Mouse (Mus musculus): Measurements from ENCODE around the gene Dhx8.

Dhx8 gene

GRCm38 (mm10) chr11:101732518-101733440 is at the start of gene Dhx8:
Gene Dhx8 (plus strand): TSS chr11:101732919.
- DNase-seq (ENCODE audit: low spot score in 2 of 2), result peak; percentile 98 to 99

GRCm38 (mm10) chr11:101687351-101688301 is 45.1 kb upstream of the Dhx8 start:
- peak in 1 of 2 experiments; percentile 24 for DNase-seq (ENCODE audit: low spot score in 2 of 2)

- peak in 1 of 2 experiments; percentile 13 for DNase-seq (ENCODE audit: low spot score in 2 of 2)
Measured at GRCm38 (mm10) chr11:101689701-101690113, 43.0 kb upstream of the Dhx8 start.

- no peak for DNase-seq (ENCODE audit: low spot score in 2 of 2)
Measured at GRCm38 (mm10) chr11:101690326-101690725, 42.4 kb upstream of the Dhx8 start.

GRCm38 (mm10) chr11:101695906-101696661 is 36.6 kb upstream of the Dhx8 start:
- DNase-seq (ENCODE audit: low spot score in 2 of 2), result peak in 1 of 2 experiments; percentile 36

- no peak for DNase-seq (ENCODE audit: low spot score in 2 of 2)
Measured at GRCm38 (mm10) chr11:101697156-101697861, 35.4 kb upstream of the Dhx8 start.

- DNase-seq (ENCODE audit: low spot score in 2 of 2), result no peak
Measured at GRCm38 (mm10) chr11:101698114-101698513, 34.6 kb upstream of the Dhx8 start.

- DNase-seq (ENCODE audit: low spot score in 2 of 2), result no peak
Measured at GRCm38 (mm10) chr11:101699556-101699955, 33.2 kb upstream of the Dhx8 start.

- DNase-seq (ENCODE audit: low spot score in 2 of 2), result no peak
Measured at GRCm38 (mm10) chr11:101699991-101700390, 32.7 kb upstream of the Dhx8 start.

- DNase-seq (ENCODE audit: low spot score in 2 of 2), result peak in 1 of 2 experiments; percentile 21
Measured at GRCm38 (mm10) chr11:101700446-101700845, 32.3 kb upstream of the Dhx8 start.

GRCm38 (mm10) chr11:101704081-101704480 is 28.6 kb upstream of the Dhx8 start:
- DNase-seq (ENCODE audit: low spot score in 2 of 2), result no peak

GRCm38 (mm10) chr11:101706764-101707448 is 25.8 kb upstream of the Dhx8 start:
- DNase-seq (ENCODE audit: low spot score in 2 of 2), result no peak

GRCm38 (mm10) chr11:101708482-101708881 is 24.2 kb upstream of the Dhx8 start:
- DNase-seq (ENCODE audit: low spot score in 2 of 2), result no peak

- no peak for DNase-seq (ENCODE audit: low spot score in 2 of 2)
Measured at GRCm38 (mm10) chr11:101712811-101713210, 19.9 kb upstream of the Dhx8 start.

- no peak for DNase-seq (ENCODE audit: low spot score in 2 of 2)
Measured at GRCm38 (mm10) chr11:101714012-101714411, 18.7 kb upstream of the Dhx8 start.

GRCm38 (mm10) chr11:101718324-101718723 is 14.4 kb upstream of the Dhx8 start:
- peak in 1 of 2 experiments; percentile 10 for DNase-seq (ENCODE audit: low spot score in 2 of 2)

GRCm38 (mm10) chr11:101719986-101720520 is 12.7 kb upstream of the Dhx8 start:
- no peak for DNase-seq (ENCODE audit: low spot score in 2 of 2)

- DNase-seq (ENCODE audit: low spot score in 2 of 2), result no peak
Measured at GRCm38 (mm10) chr11:101725043-101725442, 7.7 kb upstream of the Dhx8 start.

GRCm38 (mm10) chr11:101726765-101727164 is 6.0 kb upstream of the Dhx8 start:
- DNase-seq (ENCODE audit: low spot score in 2 of 2), result no peak

GRCm38 (mm10) chr11:101729308-101729707 is 3.4 kb upstream of the Dhx8 start:
- DNase-seq (ENCODE audit: low spot score in 2 of 2), result no peak

Measured in cerebellum, postnatal 4 days (tissue).